Mouse (Mus musculus) mouse embryonic stem cell (cell line): Measurements from ENCODE around the gene Mrgprg.

Source experiments
- in situ Hi-C, 2 experiments: fragments of 300-500 bp; cut with MboI; formaldehyde crosslinking; loops; 1 replicate in 1 of 2; 3 replicates in 1 of 2; pipeline ENCODE4 v1.14.3; 2019 to 2020; ENCODE audit warnings: low sequenced_read_pairs in 2 of 2, low pct_unique_long_range_greater_than_20kb in 1 of 2, mixed read lengths in 1 of 2; ENCODE audit not compliant: unreplicated experiment in 1 of 2

The Mrgprg gene

GRCm38 (mm10) chr7:143757696-143758095, 9.1 kb downstream of the Mrgprg start:
- in situ Hi-C loops = loop anchor here in 1 of 2 experiments (25.0 kb wide), 1 partner anchor 595 kb away; no protein-coding TSS in a partner anchor

DNA sequence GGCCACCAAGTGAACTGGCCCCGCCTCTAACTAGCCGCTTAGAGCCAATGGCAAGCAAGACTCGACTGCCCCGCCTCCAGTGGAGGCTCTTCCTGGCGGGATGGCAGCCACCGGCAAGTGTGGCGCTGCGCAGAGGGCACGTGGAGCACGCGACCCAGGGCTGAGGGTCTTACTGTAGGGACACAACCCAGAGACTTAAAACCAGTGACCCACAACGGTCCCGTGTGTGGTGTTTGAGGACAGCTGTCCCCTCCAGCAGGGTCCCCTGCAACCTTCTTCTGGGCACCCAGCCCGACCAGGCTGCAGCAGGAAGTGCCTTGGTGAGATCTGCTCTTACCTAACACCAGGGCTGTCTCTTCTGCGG, 9.8 kb downstream of the Mrgprg start:
- in situ Hi-C loops = loop anchor here in 1 of 2 experiments (25.0 kb wide), 1 partner anchor 595 kb away; no protein-coding TSS in a partner anchor

DNA sequence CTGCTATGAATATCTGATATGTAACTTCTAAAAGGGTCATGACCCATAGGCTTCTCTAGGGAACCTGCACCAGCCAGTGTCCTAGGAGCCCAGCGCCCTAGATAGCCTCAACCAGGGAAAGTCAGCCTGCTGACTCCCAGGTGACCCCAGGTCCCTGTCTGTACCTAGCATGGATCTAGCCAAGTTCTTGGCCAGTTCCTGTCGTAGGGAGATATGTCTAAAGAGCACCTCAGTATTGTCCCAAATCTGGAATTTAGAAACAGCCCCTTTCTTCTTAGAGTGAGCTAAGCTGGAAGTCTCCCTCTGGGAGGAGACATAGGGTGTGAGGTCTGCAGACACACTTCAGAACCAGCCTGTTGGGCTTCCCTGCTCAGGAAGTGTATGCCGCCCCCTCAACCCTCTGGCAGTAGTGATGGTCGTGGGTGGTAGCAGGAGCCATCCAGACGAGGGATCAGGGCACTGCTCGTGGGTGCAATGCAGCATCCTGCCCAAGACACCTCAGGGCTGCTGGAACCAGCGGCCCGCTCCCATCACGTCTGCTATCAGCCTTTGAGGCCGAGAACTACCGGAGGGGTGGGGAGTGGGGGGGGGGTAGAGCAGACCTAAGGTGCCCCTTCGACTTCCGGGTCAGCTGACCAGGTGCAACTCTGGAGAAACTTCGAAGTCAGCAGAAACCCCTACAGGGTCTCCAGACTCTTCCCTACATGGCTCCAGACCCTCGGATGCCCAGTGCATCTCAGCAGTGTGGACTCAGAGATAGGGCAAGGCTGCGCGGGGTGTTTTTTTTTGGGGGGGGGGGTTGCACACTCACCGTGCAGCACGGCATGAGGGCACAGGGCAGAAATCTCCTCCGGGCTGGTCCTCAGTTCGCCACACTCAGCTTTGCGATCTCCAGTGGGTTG, 10.4 kb downstream of the Mrgprg start, which contains the start of gene Osbpl5:
TSS of gene Osbpl5 (minus strand) at position 861 of the 902 bp plus-strand sequence.
- in situ Hi-C loops = loop anchor here in 1 of 2 experiments (25.0 kb wide), 1 partner anchor 594 kb away; no protein-coding TSS in a partner anchor

DNA sequence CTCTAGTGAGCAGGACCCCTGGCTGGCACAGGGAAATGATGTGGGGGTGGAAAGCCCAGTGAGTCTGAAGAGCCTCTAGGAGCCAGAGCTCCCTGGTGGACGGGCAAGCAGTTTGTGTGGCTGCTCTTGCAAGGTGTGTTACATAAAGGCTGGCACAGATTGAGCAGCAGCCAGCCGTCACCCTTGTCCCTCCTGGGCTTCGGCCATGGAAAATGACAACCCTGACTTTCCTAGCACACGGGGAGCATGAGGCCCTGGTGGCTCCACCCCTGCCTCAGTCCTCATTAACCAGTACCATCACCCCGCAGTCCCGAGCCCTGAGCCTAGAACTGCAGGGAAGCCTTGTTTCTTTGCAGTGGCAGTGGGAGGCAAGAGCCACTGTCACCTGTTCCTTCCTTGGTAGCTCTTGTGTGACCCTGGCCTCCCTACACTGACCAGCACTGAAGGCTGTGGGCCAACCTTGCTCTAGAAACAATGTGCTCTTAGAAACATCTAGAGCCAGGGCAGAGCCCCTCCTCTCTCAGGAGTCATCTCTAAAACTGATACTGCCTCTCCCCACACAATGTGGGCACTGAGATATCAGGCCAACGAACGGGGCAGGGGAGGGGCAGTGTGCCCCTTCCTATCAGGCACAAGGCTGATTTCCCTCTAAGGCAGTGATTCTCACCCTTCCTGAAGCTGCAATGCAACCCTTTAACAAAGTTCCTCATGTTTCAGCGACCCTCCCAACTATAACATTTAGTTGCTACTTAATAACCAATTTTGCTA, 11.3 kb downstream of the Mrgprg start:
- in situ Hi-C loops = loop anchor here in 1 of 2 experiments (25.0 kb wide), 1 partner anchor 593 kb away; no protein-coding TSS in a partner anchor

DNA sequence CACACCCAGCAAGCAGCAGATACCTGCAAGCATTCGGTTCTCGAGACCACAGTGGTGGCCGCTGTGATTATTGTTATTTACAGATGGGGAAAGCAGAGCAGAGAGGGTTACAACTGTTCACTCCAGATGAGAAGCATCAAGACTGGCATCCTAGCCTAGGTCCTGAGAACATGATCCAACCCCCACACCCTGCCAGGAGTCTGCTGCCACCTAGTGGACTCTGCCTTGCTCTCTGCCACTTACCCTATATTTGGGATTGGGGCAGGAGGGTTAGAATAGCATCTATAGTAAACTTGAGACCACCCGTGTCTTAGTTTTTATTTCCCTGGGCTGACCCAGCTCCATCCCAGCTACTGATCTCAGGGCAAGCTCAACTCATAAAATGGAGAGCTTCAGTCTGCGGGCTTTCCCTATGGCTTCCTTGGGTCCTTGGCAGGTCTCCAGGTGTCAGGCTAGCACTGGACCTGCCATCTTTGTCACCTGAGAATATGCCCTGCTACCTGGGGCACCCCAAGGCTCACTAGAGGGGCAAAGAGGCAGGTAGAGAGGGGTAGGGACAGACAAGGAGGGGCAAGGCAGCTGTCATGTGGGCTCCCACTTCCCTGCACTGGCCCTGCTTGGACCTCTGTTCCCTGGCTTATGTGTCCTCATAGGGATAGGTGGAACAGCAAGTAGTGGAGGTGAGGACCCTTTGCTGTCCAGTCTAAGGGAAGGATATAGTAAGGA, 12.6 kb downstream of the Mrgprg start:
- in situ Hi-C loops = loop anchor here (5.0 to 25.0 kb wide), 2 partner anchors 47 to 592 kb away; no protein-coding TSS in a partner anchor

DNA sequence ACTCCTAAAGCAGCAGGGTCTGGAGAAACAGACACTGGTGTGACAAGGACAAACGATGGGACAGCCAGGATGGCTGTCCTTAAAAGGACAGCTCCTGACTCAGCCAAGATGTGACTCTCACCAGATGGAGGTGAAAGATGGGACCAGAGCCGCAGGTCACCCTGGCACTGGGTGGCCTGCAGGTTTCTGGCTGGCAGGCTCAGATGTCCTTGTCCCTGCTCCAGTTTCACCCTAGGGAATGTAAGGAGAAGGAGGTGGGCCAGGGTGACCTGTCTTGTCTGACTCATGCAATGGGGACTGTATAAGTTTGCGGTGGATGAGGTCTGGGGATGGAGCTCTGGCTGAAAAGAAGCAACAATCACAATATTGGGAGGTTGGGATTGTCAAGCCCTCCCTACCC, 14.2 kb downstream of the Mrgprg start:
- in situ Hi-C loops = loop anchor here (5.0 to 25.0 kb wide), 2 partner anchors 45 to 590 kb away; no protein-coding TSS in a partner anchor

DNA sequence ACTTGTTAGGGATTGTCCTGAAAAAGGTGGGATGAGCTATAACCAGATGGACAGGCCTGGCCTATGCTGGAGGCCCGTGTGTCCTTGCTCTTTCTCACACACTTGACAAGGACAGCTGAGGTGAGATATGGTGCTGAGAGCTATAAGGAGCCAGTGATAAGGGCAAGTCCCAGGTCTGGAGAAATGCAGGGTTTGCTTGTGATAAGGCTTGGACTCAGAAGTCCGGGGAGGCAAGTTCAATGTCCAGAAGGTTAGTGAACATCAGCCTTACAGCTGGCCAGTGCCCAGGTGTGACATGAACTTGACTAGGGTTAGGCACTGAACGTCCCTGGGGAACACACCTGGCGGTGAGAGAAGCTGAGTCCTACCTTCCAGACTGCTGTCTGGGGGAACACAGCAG, 14.7 kb downstream of the Mrgprg start:
- in situ Hi-C loops = loop anchor here (5.0 to 25.0 kb wide), 2 partner anchors 45 to 590 kb away; no protein-coding TSS in a partner anchor

- in situ Hi-C loops = loop anchor here (5.0 to 25.0 kb wide), 2 partner anchors 44 to 589 kb away; no protein-coding TSS in a partner anchor
Observed at GRCm38 (mm10) chr7:143751380-143751779, 15.4 kb downstream of the Mrgprg start.

GRCm38 (mm10) chr7:143749045-143749444, 17.7 kb downstream of the Mrgprg start:
- in situ Hi-C loops = no loop called here

DNA sequence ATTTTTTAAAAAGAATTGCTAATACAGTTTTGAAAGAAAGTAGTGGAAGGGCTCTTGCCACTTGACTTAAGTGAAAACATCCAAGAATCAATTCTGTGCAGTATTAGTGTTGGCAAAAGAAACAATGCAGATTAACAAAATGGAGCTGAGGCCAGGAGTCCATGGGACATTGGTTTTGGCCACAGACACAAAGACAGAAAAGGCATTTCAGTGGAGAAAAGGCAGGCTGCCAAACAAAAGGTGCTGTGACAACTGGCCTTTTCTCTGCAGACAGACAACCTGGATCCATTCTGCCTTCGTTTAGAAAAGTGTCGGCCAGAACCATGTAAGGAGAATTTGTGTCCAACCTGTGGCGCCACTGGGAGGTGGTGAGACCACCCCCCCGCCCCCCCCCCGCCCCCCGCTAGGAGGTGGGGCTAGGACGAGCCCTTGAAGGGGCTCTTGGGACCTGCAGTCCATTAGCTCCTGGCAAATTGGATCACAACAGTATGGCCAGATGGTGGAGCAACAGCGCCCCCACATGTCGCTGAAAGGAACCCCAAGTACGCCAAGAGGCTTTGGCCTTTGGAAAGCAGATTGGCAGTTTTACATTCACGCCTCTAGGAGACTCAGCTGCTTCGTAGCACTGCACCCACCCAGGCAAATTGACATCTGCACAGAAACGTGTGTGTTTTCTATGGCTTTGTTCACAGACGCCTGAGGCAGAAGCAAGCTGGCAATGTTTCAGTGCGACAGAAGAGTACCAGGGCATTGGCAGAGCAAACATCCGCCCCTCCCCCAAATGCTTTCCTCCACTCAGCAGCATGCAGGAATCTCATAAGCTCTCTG, 18.5 kb downstream of the Mrgprg start:
- in situ Hi-C loops = no loop called here

DNA sequence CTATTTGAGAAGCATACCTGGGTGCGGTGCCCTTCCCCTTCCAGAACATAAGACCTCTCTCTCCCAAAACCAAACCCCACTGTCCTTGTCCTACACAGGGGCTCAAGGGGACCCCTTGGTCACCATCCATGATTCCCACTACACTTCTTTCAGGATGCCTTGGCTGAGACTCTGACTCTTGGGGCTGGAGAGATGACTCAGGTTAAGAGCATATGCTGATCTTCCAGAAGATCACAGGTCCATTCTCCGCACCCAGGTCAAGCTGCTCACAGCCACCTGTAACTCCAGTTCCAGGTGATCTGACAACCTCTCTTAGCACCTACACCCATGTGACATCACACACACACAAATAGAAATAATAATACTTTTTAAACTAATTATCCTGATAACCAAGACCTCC, 26.1 kb downstream of the Mrgprg start:
- in situ Hi-C loops = no loop called here

GRCm38 (mm10) chr7:143739511-143740461, 27.0 kb downstream of the Mrgprg start:
- in situ Hi-C loops = no loop called here

DNA sequence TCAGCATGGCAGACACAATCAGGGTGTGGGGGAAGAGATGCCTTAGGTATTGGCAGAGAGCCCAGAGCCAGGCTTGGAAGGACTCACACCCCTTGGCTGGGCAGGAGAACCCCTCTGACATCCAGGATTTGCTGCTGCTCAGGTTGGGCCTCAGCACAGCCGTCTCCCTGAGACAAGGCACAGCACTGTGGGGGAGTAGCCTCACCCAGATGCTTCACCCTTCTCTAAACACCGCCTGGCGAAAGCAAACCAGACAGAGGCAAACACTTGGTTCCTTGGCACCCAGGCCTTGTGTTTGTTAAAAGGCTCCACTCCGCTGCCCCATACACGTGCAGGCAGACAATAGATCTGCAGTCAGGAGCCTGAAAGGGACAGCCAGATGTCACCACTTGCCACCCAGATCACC, 28.2 kb downstream of the Mrgprg start:
- in situ Hi-C loops = no loop called here

DNA sequence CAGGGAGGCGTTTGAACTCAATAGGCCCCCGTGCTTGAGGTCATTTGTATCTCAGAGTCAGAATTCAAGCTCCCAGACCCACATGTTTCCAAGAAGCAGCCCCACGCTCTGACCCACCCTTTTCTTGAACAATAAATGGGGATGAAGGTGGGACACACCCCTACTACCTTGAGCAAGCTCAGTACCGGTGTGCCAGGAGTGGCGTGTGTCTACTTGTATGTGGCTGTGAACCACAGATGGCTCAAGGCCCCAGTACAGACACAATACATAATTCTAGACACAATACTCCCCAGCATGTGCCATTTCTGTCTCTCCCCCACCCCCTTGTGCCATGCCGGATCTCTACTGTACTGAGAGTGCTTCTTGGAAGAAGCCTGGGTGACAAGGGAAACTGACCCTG, 28.6 kb downstream of the Mrgprg start:
- in situ Hi-C loops = no loop called here

DNA sequence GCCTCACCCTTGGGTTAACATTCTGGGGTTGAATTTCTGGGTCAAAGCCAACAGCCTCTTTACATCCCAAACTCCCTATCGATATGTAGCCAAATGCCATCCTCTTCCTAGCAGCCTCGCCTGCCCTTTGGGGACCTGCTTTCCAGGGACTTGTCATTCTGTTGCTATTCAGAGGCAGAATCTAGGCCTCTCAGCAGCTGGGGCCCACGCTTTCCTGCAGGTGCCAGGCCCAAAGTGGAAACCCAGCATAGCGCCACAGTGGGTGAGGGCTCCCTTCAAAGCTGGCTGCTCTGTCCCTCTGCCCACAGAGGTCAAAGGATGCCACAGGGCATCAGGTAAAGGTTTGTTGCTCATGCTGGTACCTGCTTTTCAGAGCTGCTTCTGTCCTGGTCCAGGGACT, 33.0 kb downstream of the Mrgprg start:
- in situ Hi-C loops = no loop called here

GRCm38 (mm10) chr7:143729886-143730285, 36.9 kb downstream of the Mrgprg start:
- in situ Hi-C loops = no loop called here
